ENCODE assay signal across 8 mouse cellular contexts in the genomic region with DNA sequence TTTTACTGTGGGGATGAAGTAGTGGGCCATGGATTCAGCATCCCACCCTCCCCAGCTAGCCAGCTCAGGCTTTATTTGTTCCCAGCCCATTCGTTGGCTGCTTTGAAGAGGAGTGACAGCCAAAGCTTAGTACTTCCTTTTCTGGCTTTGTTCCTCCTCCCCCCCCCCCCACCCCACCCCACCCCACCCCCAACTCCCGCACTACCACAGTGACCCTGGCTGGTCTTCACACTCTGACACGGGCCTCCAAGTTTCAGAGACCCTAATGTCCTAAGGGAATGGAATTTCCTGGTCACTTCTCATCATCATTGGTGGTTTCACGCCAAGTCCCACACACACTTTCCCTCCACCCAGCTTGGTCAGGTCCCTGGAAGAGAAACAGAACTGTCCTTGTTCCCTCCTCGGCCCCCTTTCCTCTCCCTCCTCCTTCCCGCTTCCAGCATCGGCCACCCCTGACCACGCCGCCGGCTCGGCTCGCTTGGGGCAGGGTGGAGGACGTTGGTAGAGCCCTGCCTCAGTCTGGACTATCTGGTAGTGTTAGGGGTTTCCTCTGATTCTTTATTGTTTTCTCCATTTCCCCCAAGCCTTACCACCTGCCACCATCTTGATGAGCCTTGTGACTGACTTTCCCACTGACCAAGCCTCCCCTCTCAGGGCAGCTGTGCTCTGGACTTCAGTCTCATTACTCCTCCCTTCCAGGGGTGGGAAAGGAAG. TPM values are rescaled to one million over a fixed set of nuclear protein-coding genes. Genes with fewer than 3 reads are reported as not detected.
DNase-seq lines count a peak whose midpoint lies in the region; ATAC-seq and TF ChIP-seq lines count a peak whose summit lies in the region.

No protein-coding gene starts in this region.

- TF ChIP-seq CTCF in layer of hippocampus, adult 2 months (conservative IDR thresholded peaks at IDR 0.05), result no peak
- no peak for TF ChIP-seq CTCF in lung, adult 2 months (IDR thresholded peaks at IDR 0.05; ENCODE audit: insufficient read depth, low read length)

- H3K4me1 ChIP-seq in lung, adult 2 months (ENCODE audit: control insufficient read depth, insufficient read depth, low read length), result peaks cover 14% of the 10 kb centered on the region
- H3K4me1 ChIP-seq in neural tube, embryonic 15.5 days, result peaks cover 57% of the 10 kb centered on the region

- H3K27ac ChIP-seq in layer of hippocampus, adult 2 months, result peak overlapping the region; percentile 100
- peak overlapping the region; percentile 99 for H3K27ac ChIP-seq in neural tube, embryonic 15.5 days (replicated peaks)

- 2% methylated on average over 13 of the region's 13 CpGs for WGBS in lung, adult 2 months
- 0% methylated on average over 12 of the region's 13 CpGs for WGBS in neural tube, embryonic 15.5 days

- H3K4me2 ChIP-seq in neural tube, embryonic 15.5 days, result peak overlapping the region; percentile 86

- peaks cover 42% of the 10 kb centered on the region for H3K36me3 ChIP-seq in neural tube, embryonic 15.5 days

- H3K9ac ChIP-seq in neural tube, embryonic 15.5 days (replicated peaks), result peak overlapping the region; percentile 83

- no peaks in the 10 kb centered on the region for H3K9me3 ChIP-seq in neural tube, embryonic 15.5 days (replicated peaks)

- peak; percentile 77 for DNase-seq in A20 (ENCODE audit: low read depth, low spot score)
- DNase-seq in adrenal gland, postnatal 14 days, result peak; percentile 56
- DNase-seq in heart, postnatal 36 days, result peak; percentile 57 to 77
- DNase-seq in layer of hippocampus, adult 2 months (ENCODE audit: low spot score in 2 of 2), result peak; percentile 56 to 62
- peak; percentile 56 for DNase-seq in lung, adult 2 months
- peak; percentile 41 to 45 for DNase-seq in urinary bladder, postnatal 36 days (ENCODE audit: low spot score in 2 of 2)

- H3K4me3 ChIP-seq in layer of hippocampus, adult 2 months, result peak overlapping the region; percentile 81
- peak overlapping the region; percentile 93 for H3K4me3 ChIP-seq in lung, adult 2 months (replicated peaks; ENCODE audit: extremely low read depth, low read depth, low read length)
- peak overlapping the region; percentile 80 for H3K4me3 ChIP-seq in neural tube, embryonic 15.5 days (replicated peaks)

- 0 out of 2 replicates have a peak, but pooled peaks have one; percentile 13 for ATAC-seq in erythroid progenitor cell, adult 5-6 weeks (replicated peaks; ENCODE audit: low FRiP score, poor library complexity, severe bottlenecking)
- ATAC-seq in neural tube, embryonic 15.5 days (ENCODE audit: low FRiP score), result no peak

- no peaks in the 10 kb centered on the region for H3K27me3 ChIP-seq in neural tube, embryonic 15.5 days (replicated peaks)

- intact Hi-C loops in heart, postnatal 36 days (cut with DNase I), result loop anchor here (5.0 kb wide), 1 partner anchor 87 kb away; no protein-coding TSS in a partner anchor

- peak; percentile 59; the same call in 1 of the 2 replicates for TF ChIP-seq POLR2A in lung, adult 2 months (IDR thresholded peaks at IDR 0.05; ENCODE audit: borderline replicate concordance, extremely low read depth, low read depth, low read length)

RNA-seq across cellular contexts. Expression of gene Cdc42se1, which starts 1.4 kb away (rescaled TPM):
- total RNA-seq in adrenal gland, postnatal 14 days (2021), result 63.3 and 80.3 TPM in 2 replicates
- total RNA-seq in erythroid progenitor cell, adult 5-6 weeks (2015; ENCODE audit: low replicate concordance), result 30.3 and 31.9 TPM in 2 replicates
- 22.7 and 23.4 TPM in 2 replicates for total RNA-seq in erythroid progenitor cell, adult 5-6 weeks (2017; ENCODE audit: low replicate concordance)
- 10 to 100 TPM; 20.4 to 22.8 TPM for total RNA-seq in heart, postnatal 36 days (2021)
- 10 to 100 TPM; 67.5 to 77.5 TPM for total RNA-seq in layer of hippocampus, adult 2 months (2021)
- 54.0 and 71.7 TPM in 2 replicates for polyA plus RNA-seq in lung, adult 2 months (2012; rRNA removed)
- 46.2 and 55.5 TPM in 2 replicates for polyA plus RNA-seq in neural tube, embryonic 15.5 days (2015; fragmentation: Nextera tagmentation; extraction: Ambion mirVana)

RNA-seq across cellular contexts. Expression of gene Mllt11, which starts 2.0 kb away (rescaled TPM):
- total RNA-seq in adrenal gland, postnatal 14 days (2021), result 6.9 and 15.1 TPM in 2 replicates
- total RNA-seq in erythroid progenitor cell, adult 5-6 weeks (2015; ENCODE audit: low replicate concordance), result 1.8 TPM in 1 of 2 replicates, not detected in the other
- 0.64 and 1.2 TPM in 2 replicates for total RNA-seq in erythroid progenitor cell, adult 5-6 weeks (2017; ENCODE audit: low replicate concordance)
- 1 to 10 TPM; 6.1 to 8.5 TPM for total RNA-seq in heart, postnatal 36 days (2021)
- 100 to 1,000 TPM; 287 to 294 TPM for total RNA-seq in layer of hippocampus, adult 2 months (2021)
- polyA plus RNA-seq in lung, adult 2 months (2012; rRNA removed), result 6.5 and 12.3 TPM in 2 replicates
- polyA plus RNA-seq in neural tube, embryonic 15.5 days (2015; fragmentation: Nextera tagmentation; extraction: Ambion mirVana), result 250 and 346 TPM in 2 replicates

RNA-seq across cellular contexts. Expression of gene Gm128, which starts 11.5 kb away (rescaled TPM):
- total RNA-seq in adrenal gland, postnatal 14 days (2021), result not detected in 2 replicates
- total RNA-seq in erythroid progenitor cell, adult 5-6 weeks (2015; ENCODE audit: low replicate concordance), result not detected in 2 replicates
- not detected in 2 replicates for total RNA-seq in erythroid progenitor cell, adult 5-6 weeks (2017; ENCODE audit: low replicate concordance)
- not detected for total RNA-seq in heart, postnatal 36 days (2021)
- under 1 TPM; 0.25 to 0.54 TPM for total RNA-seq in layer of hippocampus, adult 2 months (2021)
- 0.98 and 1.1 TPM in 2 replicates for polyA plus RNA-seq in lung, adult 2 months (2012; rRNA removed)
- 0.13 and 0.18 TPM in 2 replicates for polyA plus RNA-seq in neural tube, embryonic 15.5 days (2015; fragmentation: Nextera tagmentation; extraction: Ambion mirVana)

RNA-seq across cellular contexts. Expression of gene Gabpb2, which starts 12.2 kb away (rescaled TPM):
- total RNA-seq in adrenal gland, postnatal 14 days (2021), result 22.6 and 26.4 TPM in 2 replicates
- total RNA-seq in erythroid progenitor cell, adult 5-6 weeks (2015; ENCODE audit: low replicate concordance), result 98.9 and 104 TPM in 2 replicates
- total RNA-seq in erythroid progenitor cell, adult 5-6 weeks (2017; ENCODE audit: low replicate concordance), result 157 and 160 TPM in 2 replicates
- total RNA-seq in heart, postnatal 36 days (2021), result 10 to 100 TPM; 10.9 to 11.7 TPM
- 10 to 100 TPM; 15.4 to 20.0 TPM for total RNA-seq in layer of hippocampus, adult 2 months (2021)
- 9.7 and 17.3 TPM in 2 replicates for polyA plus RNA-seq in lung, adult 2 months (2012; rRNA removed)
- polyA plus RNA-seq in neural tube, embryonic 15.5 days (2015; fragmentation: Nextera tagmentation; extraction: Ambion mirVana), result 2.8 and 3.9 TPM in 2 replicates

RNA-seq across cellular contexts. Expression of gene Bnipl, which starts 21.1 kb away (rescaled TPM):
- total RNA-seq in adrenal gland, postnatal 14 days (2021), result 0.19 and 0.34 TPM in 2 replicates
- not detected in 2 replicates for total RNA-seq in erythroid progenitor cell, adult 5-6 weeks (2015; ENCODE audit: low replicate concordance)
- not detected in 2 replicates for total RNA-seq in erythroid progenitor cell, adult 5-6 weeks (2017; ENCODE audit: low replicate concordance)
- not detected for total RNA-seq in heart, postnatal 36 days (2021)
- total RNA-seq in layer of hippocampus, adult 2 months (2021), result under 1 TPM; 0.37 to 0.69 TPM
- polyA plus RNA-seq in lung, adult 2 months (2012; rRNA removed), result 4.2 and 13.3 TPM in 2 replicates
- 0.29 TPM in 1 of 2 replicates, not detected in the other for polyA plus RNA-seq in neural tube, embryonic 15.5 days (2015; fragmentation: Nextera tagmentation; extraction: Ambion mirVana)

Comparison
In these comparisons a context has a peak if more than half of its experiments do, and no peak if none do; other contexts are left out.
1. RNA of gene Mllt11, which starts 2.0 kb away (total RNA-seq): 287 to 294 TPM in layer of hippocampus, adult 2 months; 6.1 to 8.5 TPM in heart, postnatal 36 days, 6.9 to 15.1 TPM in adrenal gland, postnatal 14 days and 0.64 to 1.8 TPM in erythroid progenitor cell, adult 5-6 weeks; every median in the first group is over 10 times any median in the second.
2. Peak in every context shown above with its lines, with median percentiles within 50 percentile points of each other: DNase-seq and H3K4me3 ChIP-seq.